Mouse (Mus musculus) embryonic facial prominence, embryonic 13.5 days (tissue): ENCODE data around the gene Prkd2. TPM values are rescaled to one million over a fixed set of nuclear protein-coding genes. Genes with fewer than 3 reads are reported as not detected.

ENCODE experiments used
- ATAC-seq: fragments of 200-750 bp; cut with Nextera tagmentation; 2 replicates; pipeline ENCODE4 v1.8.0; 2017; ENCODE audit warnings: low read depth; ENCODE audit not compliant: insufficient number of reproducible peaks, insufficient read depth, low FRiP score, low TSS enrichment
- H3K27ac ChIP-seq: fragments of 300-500 bp; sonication (generic); 2 replicates; pipeline ENCODE4 v1.5.1; 2015; ENCODE audit warnings: moderate library complexity, mild to moderate bottlenecking, inconsistent platforms
- H3K27me3 ChIP-seq: fragments of 300-500 bp; sonication (generic); 2 replicates; pipeline ENCODE4 v1.6.1; 2015; ENCODE audit warnings: mild to moderate bottlenecking, inconsistent platforms
- H3K36me3 ChIP-seq: fragments of 300-500 bp; sonication (generic); 2 replicates; pipeline ENCODE4 v1.6.1; 2015; ENCODE audit warnings: mild to moderate bottlenecking, inconsistent platforms
- H3K4me1 ChIP-seq: fragments of 300-500 bp; sonication (generic); 2 replicates; pipeline ENCODE4 v1.6.1; 2015; ENCODE audit warnings: inconsistent platforms
- H3K4me2 ChIP-seq: fragments of 300-500 bp; sonication (generic); 2 replicates; pipeline ENCODE4 v1.6.1; 2015; ENCODE audit warnings: moderate library complexity, mild to moderate bottlenecking, inconsistent platforms
- H3K4me3 ChIP-seq: fragments of 300-500 bp; sonication (generic); 2 replicates; pipeline ENCODE4 v1.5.1; 2015; ENCODE audit warnings: mild to moderate bottlenecking, inconsistent platforms
- H3K9ac ChIP-seq: fragments of 300-500 bp; sonication (generic); 2 replicates; pipeline ENCODE4 v1.6.1; 2015; ENCODE audit warnings: mild to moderate bottlenecking, inconsistent platforms
- H3K9me3 ChIP-seq: fragments of 300-500 bp; sonication (generic); 2 replicates; pipeline ENCODE4 v1.6.1; 2016; ENCODE audit warnings: inconsistent platforms
- WGBS: fragments of 180-500 bp; shearing (Covaris S2); methylation state at CpG from one replicate; pipeline ENCODE4 v1.1.7; 2015; ENCODE audit warnings: mixed read lengths; 5-methylcytosine and 5-hydroxymethylcytosine counted together
- polyA plus RNA-seq: library from polyadenylated mRNA; unstranded; fragments of >200 nt; fragmentation: Nextera tagmentation; extraction: Ambion mirVana; gene quantifications from 2 replicates; pipeline ENCODE4 v1.2.1, GENCODE M21; 2015

Gene Prkd2
- polyA plus RNA-seq, 1 experiment from 2014 or later: 20.5 TPM

DNA sequence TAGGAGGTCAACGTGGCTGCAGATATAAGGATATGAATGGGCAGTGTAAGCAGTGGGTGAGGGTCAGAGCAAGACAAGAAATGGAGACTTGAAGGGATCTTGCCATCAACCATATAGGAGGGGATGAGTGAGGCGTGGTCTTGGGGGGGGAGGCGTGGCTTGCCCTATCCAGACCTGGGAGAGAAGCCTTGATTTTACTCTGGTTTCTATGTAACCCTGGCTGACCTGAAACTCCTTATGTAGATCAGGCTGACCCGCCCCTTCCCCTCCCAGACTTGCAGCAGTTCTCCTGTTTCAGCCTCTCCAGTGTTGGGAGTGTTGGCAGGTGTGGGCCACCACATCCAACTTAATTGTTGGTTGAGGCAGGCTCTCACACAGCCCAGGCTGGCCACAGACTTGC lies 41.6 kb downstream of the Prkd2 start:
- ATAC-seq: no peak
- Histone ChIP-seq H3K27me3 (peaks cover 11% of the 10 kb centered on the region; the same call in 1 of the 2 replicates), H3K36me3 (peaks cover 72% of the 10 kb centered on the region), H3K4me3 (no peak overlapping the region), H3K9me3 (peaks cover 12% of the 10 kb centered on the region), H3K27ac (no peak overlapping the region), H3K9ac (no peak overlapping the region), H3K4me1 (peaks cover 16% of the 10 kb centered on the region; the same call in 1 of the 2 replicates), H3K4me2 (no peak overlapping the region)
- 45% methylated on average over 4 of the region's 4 CpGs for WGBS

DNA sequence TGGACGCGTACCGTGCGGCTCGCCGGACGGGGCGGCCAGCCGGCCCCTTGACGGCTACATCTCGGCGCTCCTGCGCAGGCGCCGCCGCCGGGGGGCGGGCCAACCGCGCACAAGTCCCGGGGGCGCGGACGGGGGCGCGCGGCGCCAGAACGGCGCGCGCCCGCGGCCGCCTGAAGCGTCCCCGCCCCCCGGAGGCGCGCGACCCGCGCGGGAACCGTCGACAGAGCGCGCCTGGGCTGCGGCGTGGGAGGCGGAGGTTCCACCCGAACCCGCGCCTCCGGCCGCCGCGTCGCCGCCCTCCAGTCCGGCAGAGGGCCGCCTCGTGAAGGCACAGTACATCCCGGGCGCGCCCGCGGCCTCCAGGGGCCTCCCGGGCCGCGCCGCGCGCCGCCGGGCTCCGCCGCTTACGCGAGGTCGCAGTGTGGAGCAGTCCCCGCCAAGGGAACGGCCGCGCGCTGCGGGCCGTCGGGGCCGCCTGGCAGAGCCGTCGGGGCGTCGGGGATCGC lies 42.6 kb downstream of the Prkd2 start:
- Histone ChIP-seq H3K27ac (0 out of 2 replicates have a peak overlapping the region, but pooled peaks have one; percentile 12), H3K9ac (0 out of 2 replicates have a peak overlapping the region, but pooled peaks have one; percentile 11), H3K36me3 (peaks cover 70% of the 10 kb centered on the region), H3K4me1 (peaks cover 16% of the 10 kb centered on the region), H3K4me2 (peak overlapping the region; percentile 48), H3K4me3 (peak overlapping the region; percentile 32), H3K9me3 (peaks cover 12% of the 10 kb centered on the region), H3K27me3 (peaks cover 11% of the 10 kb centered on the region; the same call in 1 of the 2 replicates)
- ATAC-seq: no peak
- WGBS: 16% methylated on average over 91 of the region's 95 CpGs

DNA sequence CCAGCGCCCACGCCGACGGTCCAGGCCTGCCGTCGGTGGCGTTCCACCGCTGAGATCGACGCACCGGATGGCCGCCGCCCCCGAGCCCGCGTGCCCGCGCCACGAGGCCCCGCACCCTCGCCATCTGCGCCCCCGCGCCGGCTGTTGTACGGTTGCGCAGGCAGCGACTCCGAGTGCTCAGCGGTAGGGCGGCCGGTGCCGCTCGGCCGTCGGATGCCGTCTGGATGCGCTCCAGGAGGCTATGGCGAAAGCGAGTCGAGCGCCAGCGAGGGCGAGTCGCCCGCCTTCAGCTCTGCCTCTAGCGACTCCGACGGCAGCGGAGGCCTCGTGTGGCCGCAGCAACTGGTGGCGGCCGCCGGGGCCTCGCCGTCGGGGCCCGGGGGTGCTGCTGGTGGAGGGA lies 43.2 kb downstream of the Prkd2 start:
- peaks cover 68% of the 10 kb centered on the region for H3K36me3 ChIP-seq
- 58% methylated on average over 59 of the region's 59 CpGs for WGBS
- ATAC-seq: no peak
- peaks cover 12% of the 10 kb centered on the region for H3K9me3 ChIP-seq
- H3K9ac ChIP-seq: 0 out of 2 replicates have a peak overlapping the region, but pooled peaks have one; percentile 11
- peak overlapping the region; percentile 48 for H3K4me2 ChIP-seq
- no peak overlapping the region for H3K27ac ChIP-seq
- peak overlapping the region; percentile 32 for H3K4me3 ChIP-seq
- peaks cover 11% of the 10 kb centered on the region; the same call in 1 of the 2 replicates for H3K27me3 ChIP-seq
- H3K4me1 ChIP-seq: peaks cover 16% of the 10 kb centered on the region

DNA sequence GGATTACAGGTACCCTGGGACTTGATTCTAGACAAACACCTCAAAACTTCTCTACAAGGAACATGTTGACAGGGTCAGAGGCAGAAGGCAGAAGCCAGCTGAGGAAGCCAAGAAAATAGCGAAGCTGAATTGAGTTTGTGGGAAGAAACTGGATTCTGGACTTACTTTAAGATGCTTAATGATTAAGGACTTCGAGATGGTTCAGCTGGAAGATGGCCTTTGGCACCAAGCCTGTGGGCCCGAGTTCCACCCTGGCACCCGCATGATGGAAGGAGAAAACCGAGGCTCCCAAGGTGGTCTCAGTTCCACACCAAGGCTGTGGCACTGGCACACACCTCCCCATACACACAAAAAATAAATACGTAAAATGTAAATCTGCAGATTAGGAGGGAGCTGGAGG lies 47.8 kb downstream of the Prkd2 start:
- Histone ChIP-seq H3K27me3 (peaks cover 16% of the 10 kb centered on the region; the same call in 1 of the 2 replicates), H3K4me3 (peak overlapping the region; percentile 44), H3K36me3 (peaks cover 23% of the 10 kb centered on the region), H3K9me3 (peaks cover 7% of the 10 kb centered on the region), H3K4me2 (peak overlapping the region; percentile 72), H3K4me1 (peaks cover 59% of the 10 kb centered on the region), H3K27ac (peak overlapping the region; percentile 98), H3K9ac (peak overlapping the region; percentile 62)
- 9% methylated on average over 6 of the region's 6 CpGs for WGBS
- peak; percentile 0; the same call in 1 of the 2 replicates for ATAC-seq

DNA sequence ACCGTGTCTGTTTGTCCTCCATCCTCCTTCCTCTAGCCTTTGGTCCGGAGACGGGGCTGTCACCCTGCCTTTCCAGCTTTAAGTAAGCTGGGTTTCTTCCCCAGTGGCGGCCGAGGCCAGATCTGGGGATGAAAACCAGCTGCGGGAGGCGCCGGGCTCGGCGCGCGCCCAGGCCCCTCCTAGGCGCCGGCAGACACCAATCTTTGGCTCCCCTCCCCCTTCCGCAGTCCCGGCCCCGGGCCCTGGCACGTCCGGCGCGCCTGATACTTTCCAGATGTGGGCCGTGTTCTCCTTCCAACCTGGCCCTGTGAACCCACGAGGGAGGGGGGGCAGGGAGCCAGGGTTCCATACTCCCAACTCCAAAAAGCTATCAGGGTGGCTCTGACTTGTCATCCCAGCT lies 48.2 kb downstream of the Prkd2 start:
- H3K9me3 ChIP-seq: peaks cover 3% of the 10 kb centered on the region
- H3K27ac ChIP-seq: peak overlapping the region; percentile 98
- H3K4me3 ChIP-seq: peak overlapping the region; percentile 44
- H3K36me3 ChIP-seq: peaks cover 19% of the 10 kb centered on the region
- WGBS: under 1% methylated on average over 23 of the region's 23 CpGs
- peaks cover 13% of the 10 kb centered on the region; the same call in 1 of the 2 replicates for H3K27me3 ChIP-seq
- H3K9ac ChIP-seq: peak overlapping the region; percentile 62
- peaks cover 60% of the 10 kb centered on the region for H3K4me1 ChIP-seq
- peak; percentile 85 for ATAC-seq
- peak overlapping the region; percentile 72 for H3K4me2 ChIP-seq

DNA sequence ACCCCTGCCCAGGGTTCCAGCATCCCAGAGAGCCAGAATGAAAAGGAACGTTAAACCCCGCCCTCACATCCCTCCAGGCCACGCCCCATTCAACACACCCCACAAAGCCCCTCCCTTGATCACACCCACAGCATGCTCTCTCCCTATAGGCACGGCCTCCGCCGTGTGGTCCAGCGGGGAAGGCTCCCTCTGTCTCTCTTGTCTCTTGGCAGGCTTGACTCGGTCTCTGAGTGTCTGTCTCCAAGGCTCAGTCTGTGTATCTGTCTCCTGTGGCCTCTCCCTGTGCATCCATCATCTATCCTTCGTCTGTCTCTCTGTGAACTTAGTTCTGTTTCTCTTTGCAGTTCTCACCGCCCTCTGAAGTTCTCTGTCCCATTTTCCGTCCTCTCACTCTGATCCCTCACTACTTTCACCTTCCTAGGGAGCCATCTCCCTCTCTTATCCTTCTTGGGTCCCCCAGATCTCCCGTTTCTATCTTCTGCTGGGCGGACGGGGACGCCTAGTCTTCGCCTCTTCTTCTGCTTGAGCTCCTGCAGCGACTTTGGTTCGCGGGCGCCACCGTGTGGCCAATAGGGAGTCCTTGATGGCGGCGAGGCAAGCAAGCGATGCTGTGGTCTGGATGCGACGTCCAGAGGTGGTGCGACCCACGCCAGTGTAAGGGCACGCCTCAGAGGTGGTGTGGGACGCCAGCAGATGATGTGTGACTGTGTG lies 49.1 kb downstream of the Prkd2 start, which contains the start of gene Gng8:
TSS of gene Gng8 (plus strand) at position 146 of the 711 bp plus-strand sequence.
- Histone ChIP-seq H3K4me2 (peak within 1 kb of the TSS; percentile 72), H3K36me3 (peaks cover 15% of the 10 kb centered on the region), H3K27me3 (peaks cover 9% of the 10 kb centered on the region; the same call in 1 of the 2 replicates), H3K9ac (peak within 1 kb of the TSS; percentile 66), H3K4me1 (peaks cover 60% of the 10 kb centered on the region), H3K9me3 (no peaks in the 10 kb centered on the region), H3K27ac (peak within 1 kb of the TSS; percentile 98), H3K4me3 (peak within 1 kb of the TSS; percentile 44)
- under 1% methylated on average over 30 of the region's 30 CpGs for WGBS
- peak; percentile 78 for ATAC-seq

DNA sequence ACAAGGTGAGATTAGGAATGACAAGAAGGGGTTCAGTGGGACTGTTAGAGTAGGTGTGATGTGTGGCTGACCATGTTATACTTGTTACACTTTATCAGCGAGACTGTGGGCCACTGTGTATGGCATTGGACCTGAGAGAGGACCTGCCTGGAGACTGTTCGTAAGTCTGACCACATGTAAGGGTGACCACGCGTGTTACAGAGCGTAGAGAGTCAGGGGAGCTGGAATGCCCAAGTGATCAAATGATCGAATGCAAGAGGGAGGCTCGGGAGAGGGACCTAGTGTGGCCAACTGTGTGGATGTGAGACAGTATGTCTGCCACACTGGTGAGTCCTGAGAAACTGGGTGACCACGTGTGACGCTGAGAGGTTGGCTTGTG lies 49.6 kb downstream of the Prkd2 start:
- 26% methylated on average over 9 of the region's 9 CpGs for WGBS
- no peak for ATAC-seq

DNA sequence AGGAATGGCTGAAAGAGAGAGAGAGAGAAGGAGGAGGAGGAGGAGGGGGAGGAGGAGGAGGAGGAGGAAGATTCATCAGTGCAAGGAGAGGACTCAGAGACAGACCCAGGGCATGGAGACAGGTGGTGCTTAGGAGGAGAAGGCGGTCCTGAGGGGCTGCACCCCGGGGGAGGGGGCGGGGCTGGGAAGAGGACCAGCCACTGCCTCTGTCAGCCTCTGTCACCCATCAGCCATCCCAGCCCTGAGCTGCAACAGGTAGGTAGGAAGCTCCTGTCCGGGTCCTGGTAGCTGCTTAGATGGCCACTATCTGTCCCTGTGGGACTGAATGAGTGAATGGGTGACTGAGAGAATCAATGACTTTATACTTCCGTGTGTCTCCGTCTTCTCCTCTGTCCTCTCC lies 50.9 kb downstream of the Prkd2 start:
- Histone ChIP-seq H3K27ac (no peak overlapping the region), H3K9ac (peak overlapping the region; percentile 61; the same call in 1 of the 2 replicates), H3K36me3 (0 out of 2 replicates have a peak, but pooled peaks cover 4% of the 10 kb centered on the region), H3K4me2 (peak overlapping the region; percentile 72), H3K27me3 (peaks cover 9% of the 10 kb centered on the region; the same call in 1 of the 2 replicates), H3K4me1 (peaks cover 60% of the 10 kb centered on the region), H3K9me3 (no peaks in the 10 kb centered on the region), H3K4me3 (peak overlapping the region; percentile 30)
- ATAC-seq: no peak
- 6% methylated on average over 5 of the region's 6 CpGs for WGBS

More for the DNA sequence above, 49.6 kb downstream of the Prkd2 start:
- Histone ChIP-seq H3K36me3 (peaks cover 10% of the 10 kb centered on the region), H3K4me3 (peak overlapping the region; percentile 44), H3K4me1 (peaks cover 60% of the 10 kb centered on the region), H3K27me3 (peaks cover 9% of the 10 kb centered on the region; the same call in 1 of the 2 replicates), H3K9ac (peak overlapping the region; percentile 66), H3K9me3 (no peaks in the 10 kb centered on the region), H3K27ac (peak overlapping the region; percentile 98; the same call in 1 of the 2 replicates), H3K4me2 (peak overlapping the region; percentile 72)

DNA sequence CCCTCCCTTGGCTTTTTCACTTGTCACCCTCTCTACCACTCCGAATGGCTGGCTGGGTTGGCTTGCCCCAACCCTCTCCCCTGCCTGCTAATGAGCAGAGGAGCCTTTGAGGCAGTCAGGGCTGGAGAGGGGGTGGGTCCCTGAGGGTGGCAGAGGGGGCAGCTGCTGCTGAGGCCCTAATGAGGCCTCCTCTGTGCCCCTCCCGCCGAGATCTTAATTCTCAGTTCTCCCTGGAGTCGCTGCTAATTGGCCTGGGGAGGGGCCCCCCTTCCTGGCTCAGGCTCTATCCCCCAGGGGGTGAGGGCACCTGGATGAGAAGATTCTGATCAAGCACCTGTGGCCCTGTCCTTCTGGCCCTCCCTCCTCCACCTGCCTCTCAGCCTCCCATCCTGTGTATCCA lies 51.6 kb downstream of the Prkd2 start:
- WGBS: 3% methylated on average over 4 of the region's 4 CpGs
- Histone ChIP-seq H3K9ac (0 out of 2 replicates have a peak overlapping the region, but pooled peaks have one; percentile 55), H3K27me3 (peaks cover 9% of the 10 kb centered on the region; the same call in 1 of the 2 replicates), H3K4me2 (peak overlapping the region; percentile 72), H3K36me3 (0 out of 2 replicates have a peak, but pooled peaks cover 4% of the 10 kb centered on the region), H3K4me1 (peaks cover 63% of the 10 kb centered on the region), H3K4me3 (peak overlapping the region; percentile 30), H3K9me3 (no peaks in the 10 kb centered on the region), H3K27ac (peak overlapping the region; percentile 23; the same call in 1 of the 2 replicates)
- ATAC-seq: no peak

DNA sequence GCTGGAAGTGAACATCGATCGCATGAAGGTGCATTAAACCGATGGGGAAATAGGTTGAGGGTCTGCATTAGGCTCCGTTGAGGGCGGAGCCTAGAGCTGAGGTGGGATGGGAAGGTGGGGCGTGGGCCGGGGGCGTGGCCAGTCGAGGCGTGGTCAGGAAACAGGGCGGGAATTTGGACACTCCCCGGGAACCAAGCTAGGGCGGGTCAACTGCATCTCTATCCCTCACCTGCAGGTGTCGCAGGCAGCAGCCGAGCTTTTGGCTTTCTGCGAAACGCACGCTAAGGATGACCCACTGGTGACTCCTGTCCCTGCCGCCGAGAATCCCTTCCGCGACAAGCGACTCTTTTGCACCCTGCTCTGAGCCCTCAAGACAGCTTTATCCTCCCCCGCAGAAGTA lies 52.3 kb downstream of the Prkd2 start:
- peak overlapping the region; percentile 30 for H3K4me3 ChIP-seq
- peak overlapping the region; percentile 55; the same call in 1 of the 2 replicates for H3K27ac ChIP-seq
- H3K36me3 ChIP-seq: 0 out of 2 replicates have a peak, but pooled peaks cover 4% of the 10 kb centered on the region
- ATAC-seq: no peak
- H3K27me3 ChIP-seq: peaks cover 9% of the 10 kb centered on the region; the same call in 1 of the 2 replicates
- peaks cover 64% of the 10 kb centered on the region for H3K4me1 ChIP-seq
- 0 out of 2 replicates have a peak overlapping the region, but pooled peaks have one; percentile 55 for H3K9ac ChIP-seq
- H3K4me2 ChIP-seq: peak overlapping the region; percentile 72
- no peaks in the 10 kb centered on the region for H3K9me3 ChIP-seq
- WGBS: 1% methylated on average over 24 of the region's 24 CpGs

DNA sequence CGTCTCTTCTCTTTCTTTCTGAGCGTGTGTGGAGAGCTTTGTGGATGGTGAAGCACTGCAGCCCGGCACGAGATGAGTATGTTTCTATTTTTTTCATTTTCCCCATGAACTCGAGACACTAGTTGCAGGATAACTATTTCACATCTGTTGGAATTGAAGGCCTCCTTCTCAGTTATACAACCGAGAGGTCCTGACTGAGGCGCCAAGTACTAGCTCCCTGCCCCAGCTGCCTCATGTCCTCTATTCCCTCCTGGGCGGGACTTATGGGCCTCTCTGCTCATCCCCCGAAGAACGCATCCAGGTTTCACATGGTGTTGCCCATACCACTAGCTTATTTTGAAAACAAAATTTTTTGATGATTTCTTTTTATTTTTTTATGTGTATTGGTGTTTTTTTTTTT lies 52.8 kb downstream of the Prkd2 start:
- no peaks in the 10 kb centered on the region for H3K9me3 ChIP-seq
- 27% methylated on average over 10 of the region's 10 CpGs for WGBS
- peaks cover 9% of the 10 kb centered on the region; the same call in 1 of the 2 replicates for H3K27me3 ChIP-seq
- 0 out of 2 replicates have a peak, but pooled peaks cover 4% of the 10 kb centered on the region for H3K36me3 ChIP-seq
- peak overlapping the region; percentile 72 for H3K4me2 ChIP-seq
- peak overlapping the region; percentile 30 for H3K4me3 ChIP-seq
- no peak overlapping the region for H3K27ac ChIP-seq
- no peak for ATAC-seq
- H3K9ac ChIP-seq: 0 out of 2 replicates have a peak overlapping the region, but pooled peaks have one; percentile 55
- peaks cover 64% of the 10 kb centered on the region for H3K4me1 ChIP-seq
